Mouse (Mus musculus) hindbrain, embryonic 14.5 days (tissue): ENCODE measurements around the gene Atg9b. TPM values are rescaled to one million over a fixed set of nuclear protein-coding genes. Genes with fewer than 3 reads are reported as not detected.

Experiments
- ATAC-seq: fragments of 200-750 bp; cut with Nextera tagmentation; 2 replicates; pipeline ENCODE4 v1.8.0; 2017; ENCODE audit warnings: moderate number of reproducible peaks, mild to moderate bottlenecking, moderate TSS enrichment, moderate library complexity; ENCODE audit not compliant: low FRiP score
- DNase-seq: peaks from one replicate; pipeline ENCODE4 v3.0.0-alpha.2; 2015; ENCODE audit warnings: low spot score
- H3K27ac ChIP-seq: fragments of 300-500 bp; sonication (generic); 2 replicates; pipeline ENCODE4 v1.5.1; 2014; ENCODE audit warnings: mild to moderate bottlenecking, moderate library complexity
- H3K27me3 ChIP-seq: fragments of 300-500 bp; sonication (generic); 2 replicates; pipeline ENCODE4 v1.6.1; 2014; ENCODE audit warnings: mild to moderate bottlenecking, low read length, mixed read lengths; ENCODE audit not compliant: control insufficient read depth, insufficient read depth
- H3K36me3 ChIP-seq: fragments of 300-500 bp; sonication (generic); replicated peaks from 2 replicates; pipeline ENCODE4 v1.6.1; 2014; ENCODE audit not compliant: control insufficient read depth, insufficient read depth
- H3K4me1 ChIP-seq: fragments of 300-500 bp; sonication (generic); replicated peaks from 2 replicates; pipeline ENCODE4 v1.6.1; 2014; ENCODE audit warnings: antibody characterized with exemption, low read length, mixed read lengths; ENCODE audit not compliant: control insufficient read depth, insufficient read depth
- H3K4me2 ChIP-seq: fragments of 300-500 bp; sonication (generic); replicated peaks from 2 replicates; pipeline ENCODE4 v1.6.1; 2014; ENCODE audit warnings: mild to moderate bottlenecking, moderate library complexity
- H3K4me3 ChIP-seq: fragments of 300-500 bp; sonication (generic); replicated peaks from 2 replicates; pipeline ENCODE4 v1.5.1; 2014; ENCODE audit warnings: mild to moderate bottlenecking, low read length
- H3K9ac ChIP-seq: fragments of 300-500 bp; sonication (generic); 2 replicates; pipeline ENCODE4 v1.6.1; 2014
- H3K9me3 ChIP-seq: fragments of 300-500 bp; sonication (generic); 2 replicates; pipeline ENCODE4 v1.6.1; 2016; ENCODE audit warnings: low read length; ENCODE audit not compliant: control insufficient read depth
- WGBS: fragments of 180-500 bp; shearing (Covaris S2); extraction: QIAGEN DNeasy Blood & Tissue Kit; methylation state at CpG from one replicate; pipeline ENCODE4 v1.1.7; 2014; 5-methylcytosine and 5-hydroxymethylcytosine counted together
- polyA plus RNA-seq: library from polyadenylated mRNA; unstranded; fragments of >200 nt; fragmentation: Nextera tagmentation; extraction: Ambion mirVana; gene quantifications from 2 replicates; pipeline ENCODE4 v1.2.1, GENCODE M21; 2014

Atg9b gene
- polyA plus RNA-seq, 1 experiment from 2014 or later = 1.6 TPM

- DNase-seq (no peak), ATAC-seq (no peak)
- no peaks in the 10 kb centered on the region for H3K36me3 ChIP-seq
- no peaks in the 10 kb centered on the region for H3K9me3 ChIP-seq
- 83% methylated on average over 10 of the region's 10 CpGs for WGBS
- H3K9ac ChIP-seq = no peak overlapping the region
- no peak overlapping the region for H3K4me2 ChIP-seq
- peaks cover 14% of the 10 kb centered on the region for H3K4me1 ChIP-seq
- no peak overlapping the region for H3K27ac ChIP-seq
- peaks cover 27% of the 10 kb centered on the region for H3K27me3 ChIP-seq
- H3K4me3 ChIP-seq = no peak overlapping the region
Measured at GRCm38 (mm10) chr5:24385887-24386550, 5.9 kb downstream of the Atg9b start.

DNA sequence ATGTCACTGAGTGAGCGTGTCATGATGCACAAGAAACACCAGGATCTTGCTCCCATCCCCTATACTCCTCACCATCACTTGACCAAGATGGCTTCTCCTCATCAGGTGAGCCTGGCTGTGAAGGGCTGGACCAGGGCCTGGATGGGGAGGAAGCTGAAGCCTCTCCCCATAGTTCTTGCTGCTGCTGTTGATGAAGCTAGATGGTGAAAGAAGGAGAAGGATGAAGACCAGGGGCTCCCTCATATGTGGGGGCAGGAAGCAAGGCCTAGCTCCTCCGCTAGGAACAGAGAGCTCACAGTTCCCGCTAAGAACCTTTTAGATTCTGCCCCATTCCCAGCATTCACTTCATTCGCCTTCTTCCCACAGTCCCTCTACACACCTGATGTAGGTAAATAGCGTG, 6.6 kb downstream of the Atg9b start:
- Histone ChIP-seq H3K9ac (no peak overlapping the region), H3K4me3 (no peak overlapping the region), H3K9me3 (no peaks in the 10 kb centered on the region), H3K4me1 (peaks cover 14% of the 10 kb centered on the region), H3K36me3 (no peaks in the 10 kb centered on the region), H3K27me3 (peaks cover 27% of the 10 kb centered on the region), H3K4me2 (no peak overlapping the region), H3K27ac (no peak overlapping the region)
- 91% methylated on average over 5 of the region's 5 CpGs for WGBS
- ATAC-seq (no peak), DNase-seq (no peak)

DNA sequence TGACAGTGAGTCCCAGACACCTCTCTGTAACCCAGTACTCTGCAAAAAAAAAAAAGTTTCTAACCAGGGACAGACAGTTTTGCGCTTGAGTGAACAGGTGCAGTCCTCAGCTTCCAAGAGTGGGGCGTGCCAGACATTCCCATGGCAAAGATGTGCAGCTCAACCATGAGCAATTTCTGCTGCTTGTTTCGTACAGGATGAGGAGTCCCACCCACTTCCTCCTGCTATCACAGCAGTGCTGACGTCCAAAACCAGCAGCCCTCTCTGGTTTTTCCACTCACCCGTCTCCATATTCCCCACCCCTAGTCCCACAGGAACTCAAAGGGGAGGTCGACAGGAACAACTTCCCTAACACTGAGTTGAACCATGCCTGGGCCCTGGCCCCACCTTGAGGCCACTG, 7.5 kb downstream of the Atg9b start:
- peaks cover 14% of the 10 kb centered on the region for H3K4me1 ChIP-seq
- no peaks in the 10 kb centered on the region for H3K36me3 ChIP-seq
- H3K27ac ChIP-seq = no peak overlapping the region
- peaks cover 23% of the 10 kb centered on the region for H3K27me3 ChIP-seq
- H3K4me2 ChIP-seq = peak overlapping the region; percentile 67
- no peak for DNase-seq
- H3K9ac ChIP-seq = no peak overlapping the region
- H3K4me3 ChIP-seq = no peak overlapping the region
- ATAC-seq = no peak
- 69% methylated on average over 6 of the region's 6 CpGs for WGBS
- no peaks in the 10 kb centered on the region for H3K9me3 ChIP-seq

DNA sequence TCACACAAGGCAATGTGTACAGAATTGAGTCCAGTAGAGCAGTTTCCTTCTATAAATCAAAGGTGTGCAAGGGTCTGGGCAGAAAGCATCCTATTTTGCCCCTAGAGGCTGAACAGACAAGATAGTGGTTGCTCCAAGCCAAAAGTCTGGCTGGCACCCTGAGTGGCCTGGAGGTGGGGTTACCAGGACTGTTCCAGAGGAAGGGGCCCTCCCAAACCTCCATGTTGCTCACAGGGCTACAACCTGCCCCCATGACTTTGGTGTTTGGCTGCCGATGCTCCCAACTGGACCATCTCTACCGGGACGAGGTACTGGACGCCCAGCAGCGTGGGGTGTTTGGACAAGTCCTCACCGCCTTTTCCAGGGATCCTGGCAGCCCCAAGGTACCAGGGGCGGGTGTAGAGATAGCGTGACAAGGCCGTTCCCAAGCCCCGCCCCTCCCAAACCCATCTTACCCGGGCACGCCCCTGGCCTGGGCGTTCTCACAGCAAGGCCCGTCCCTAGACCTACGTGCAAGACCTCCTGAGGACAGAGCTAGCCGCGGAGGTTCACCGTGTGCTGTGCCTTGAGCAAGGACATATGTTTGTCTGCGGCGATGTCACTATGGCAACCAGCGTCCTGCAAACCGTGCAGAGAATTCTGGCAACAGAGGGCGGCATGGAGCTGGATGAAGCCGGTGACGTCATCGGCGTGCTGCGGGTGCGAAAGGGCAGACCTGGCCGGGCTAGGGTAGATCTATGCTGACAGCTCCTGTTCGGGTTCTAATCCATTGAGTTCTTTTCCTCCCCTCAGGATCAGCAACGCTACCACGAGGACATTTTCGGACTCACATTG, 8.7 kb downstream of the Atg9b start:
- 2% methylated on average over 34 of the region's 34 CpGs for WGBS
- peaks cover 14% of the 10 kb centered on the region for H3K4me1 ChIP-seq
- DNase-seq (peak; percentile 90), ATAC-seq (peak; percentile 80)
- peak overlapping the region; percentile 67 for H3K4me2 ChIP-seq
- peak overlapping the region; percentile 75 for H3K27ac ChIP-seq
- H3K9me3 ChIP-seq = no peaks in the 10 kb centered on the region
- H3K36me3 ChIP-seq = no peaks in the 10 kb centered on the region
- peak overlapping the region; percentile 63 for H3K9ac ChIP-seq
- H3K4me3 ChIP-seq = peak overlapping the region; percentile 43
- H3K27me3 ChIP-seq = peaks cover 16% of the 10 kb centered on the region; the same call in 1 of the 2 replicates

DNA sequence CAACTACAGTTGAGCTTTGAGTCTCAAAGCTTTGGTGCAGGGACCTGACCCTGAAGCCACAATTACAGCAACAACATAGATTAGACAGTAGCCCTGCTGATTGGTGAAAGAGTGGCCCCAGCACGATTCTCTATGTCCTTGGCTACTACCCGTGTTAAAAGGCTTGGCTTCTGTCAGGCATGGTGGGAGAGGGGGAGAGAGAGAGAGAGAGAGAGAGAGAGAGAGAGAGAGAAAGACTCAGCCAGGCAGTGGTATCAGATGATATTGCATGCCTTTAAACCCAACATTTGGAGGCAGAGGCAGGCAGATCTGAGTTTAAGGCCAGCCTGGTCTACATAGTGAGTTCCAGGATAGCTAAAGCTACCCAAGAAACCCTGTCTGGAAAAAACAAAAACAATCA, 10.0 kb downstream of the Atg9b start:
- Histone ChIP-seq H3K9ac (no peak overlapping the region), H3K9me3 (no peaks in the 10 kb centered on the region), H3K27me3 (peaks cover 11% of the 10 kb centered on the region; the same call in 1 of the 2 replicates), H3K36me3 (no peaks in the 10 kb centered on the region), H3K4me2 (no peak overlapping the region), H3K27ac (no peak overlapping the region), H3K4me1 (peaks cover 6% of the 10 kb centered on the region; the same call in 1 of the 2 replicates), H3K4me3 (no peak overlapping the region)
- ATAC-seq (no peak), DNase-seq (no peak)
- WGBS = 62% methylated on average over 2 of the region's 2 CpGs

GRCm38 (mm10) chr5:24381486-24381885, 10.5 kb downstream of the Atg9b start:
- Histone ChIP-seq H3K27me3 (peaks cover 8% of the 10 kb centered on the region; the same call in 1 of the 2 replicates), H3K9me3 (no peaks in the 10 kb centered on the region), H3K9ac (no peak overlapping the region), H3K4me3 (no peak overlapping the region), H3K4me1 (peaks cover 4% of the 10 kb centered on the region; the same call in 1 of the 2 replicates), H3K27ac (no peak overlapping the region), H3K36me3 (no peaks in the 10 kb centered on the region), H3K4me2 (no peak overlapping the region)
- DNase-seq = no peak
- ATAC-seq = no peak
- 76% methylated on average over 6 of the region's 6 CpGs for WGBS

- ATAC-seq (no peak), DNase-seq (no peak)
- Histone ChIP-seq H3K27me3 (no peaks in the 10 kb centered on the region), H3K36me3 (no peaks in the 10 kb centered on the region), H3K4me2 (no peak overlapping the region), H3K27ac (no peak overlapping the region), H3K4me1 (peaks cover 4% of the 10 kb centered on the region; the same call in 1 of the 2 replicates), H3K9ac (no peak overlapping the region), H3K4me3 (no peak overlapping the region), H3K9me3 (no peaks in the 10 kb centered on the region)
- 91% methylated on average over 4 of the region's 4 CpGs for WGBS
Measured at GRCm38 (mm10) chr5:24380499-24380898, 11.4 kb downstream of the Atg9b start.

DNA sequence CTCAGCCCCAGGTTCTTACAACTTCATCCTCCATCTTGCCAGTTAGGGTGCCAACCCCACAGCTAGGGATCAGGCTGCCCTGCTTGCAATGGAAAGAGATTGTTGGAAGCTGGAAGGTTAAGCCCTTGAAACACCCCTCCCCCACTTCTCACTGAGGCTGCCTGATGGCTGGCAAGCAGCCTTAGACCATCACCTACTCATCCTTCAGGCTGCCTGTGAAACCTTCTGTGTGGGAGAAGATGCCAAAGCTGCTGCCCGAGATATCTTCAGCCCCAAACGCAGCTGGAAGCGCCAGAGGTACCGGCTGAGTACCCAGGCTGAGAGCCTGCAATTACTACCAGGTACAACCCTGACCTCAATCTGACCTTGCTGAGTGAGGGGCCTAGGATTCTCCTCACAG, 12.4 kb downstream of the Atg9b start:
- no peak overlapping the region for H3K9ac ChIP-seq
- no peak overlapping the region for H3K4me2 ChIP-seq
- no peak overlapping the region for H3K4me3 ChIP-seq
- H3K36me3 ChIP-seq = no peaks in the 10 kb centered on the region
- H3K27ac ChIP-seq = no peak overlapping the region
- no peak for ATAC-seq
- DNase-seq = no peak
- no peaks in the 10 kb centered on the region for H3K27me3 ChIP-seq
- no peaks in the 10 kb centered on the region for H3K9me3 ChIP-seq
- WGBS = 80% methylated on average over 4 of the region's 4 CpGs
- H3K4me1 ChIP-seq = peaks cover 4% of the 10 kb centered on the region; the same call in 1 of the 2 replicates

DNA sequence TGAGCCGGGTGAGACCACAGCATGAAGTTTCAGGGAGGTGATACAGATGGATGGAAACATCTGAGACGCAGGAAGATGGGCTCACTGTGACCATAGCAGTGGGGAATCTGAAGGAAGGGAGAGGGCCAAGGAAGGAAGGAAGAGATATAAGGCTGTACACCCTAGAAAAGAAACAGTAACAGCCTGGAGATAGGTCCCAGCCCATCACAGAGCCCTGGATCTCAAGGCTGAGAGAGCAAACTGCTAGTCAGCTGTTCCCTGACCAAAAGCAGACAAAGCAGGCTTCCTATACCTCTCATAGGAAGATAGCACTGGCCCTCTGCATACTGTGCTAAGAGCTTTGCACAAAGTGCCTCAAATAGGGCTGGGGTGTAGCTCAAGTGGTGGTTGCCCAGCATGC, 13.2 kb downstream of the Atg9b start:
- no peak for ATAC-seq

More for the DNA sequence above, 13.2 kb downstream of the Atg9b start:
- H3K4me2 ChIP-seq = no peak overlapping the region
- WGBS = 87% methylated on average over 2 of the region's 2 CpGs
- H3K27ac ChIP-seq = no peak overlapping the region
- H3K9ac ChIP-seq = no peak overlapping the region
- no peaks in the 10 kb centered on the region for H3K36me3 ChIP-seq
- peaks cover 4% of the 10 kb centered on the region; the same call in 1 of the 2 replicates for H3K4me1 ChIP-seq
- no peaks in the 10 kb centered on the region for H3K27me3 ChIP-seq
- no peaks in the 10 kb centered on the region for H3K9me3 ChIP-seq
- no peak overlapping the region for H3K4me3 ChIP-seq
- DNase-seq = no peak
